In genomic region chr15:86366726-86367125, GRCm38 (mm10) we compare ENCODE assay signal across 20 mouse cellular contexts.
DNase-seq lines count a peak whose midpoint lies in the region; ATAC-seq and TF ChIP-seq lines count a peak whose summit lies in the region.
"Had no signal": no experiment of that assay in that cellular context is flagged by ENCODE, and none has a peak within 500 bp of the region (broad histone marks: within the 10 kb centered on the region; RNA-seq: fewer than 3 reads in every experiment).

No protein-coding gene starts in this region.

- no peak for TF ChIP-seq EP300 in stomach, postnatal 0 days (optimal IDR thresholded peaks at IDR 0.05)

- no peaks in the 10 kb centered on the region for H3K27me3 ChIP-seq in stomach, embryonic 16.5 days (ENCODE audit: control insufficient read depth, insufficient read depth, low read length)
- no peaks in the 10 kb centered on the region for H3K27me3 ChIP-seq in stomach, postnatal 0 days (ENCODE audit: control insufficient read depth, insufficient read depth, low read length)
- H3K27me3 ChIP-seq in midbrain, embryonic 13.5 days: no peaks in the 10 kb centered on the region
- no peaks in the 10 kb centered on the region for H3K27me3 ChIP-seq in forebrain, embryonic 13.5 days
- H3K27me3 ChIP-seq: limb, embryonic 15.5 days; lung, embryonic 15.5 days; midbrain, embryonic 12.5 days; stomach, embryonic 15.5 days had no signal

- peak; percentile 61 for DNase-seq in left cerebral cortex, postnatal 4 days
- no peak for DNase-seq in left cerebral cortex, adult 9 months (ENCODE audit: low spot score in 2 of 2)
- DNase-seq in stomach, postnatal 0 days (ENCODE audit: low spot score): no peak
- no peak for DNase-seq in heart, postnatal 14 days
- DNase-seq: cerebellum, adult 2 months; gastrocnemius, postnatal 10 days; kidney, adult 9 months; kidney, postnatal 14 days; layer of hippocampus, postnatal 36 days had no signal

- WGBS in stomach, embryonic 16.5 days: 79% methylated on average over 4 of the region's 4 CpGs
- WGBS in stomach, postnatal 0 days: 70% methylated on average over 4 of the region's 4 CpGs
- WGBS in midbrain, embryonic 13.5 days: 78% methylated on average over 4 of the region's 4 CpGs
- WGBS in forebrain, embryonic 13.5 days: 83% methylated on average over 4 of the region's 4 CpGs

- intact Hi-C loops in left cerebral cortex, postnatal 4 days (cut with DNase I): no loop called here
- intact Hi-C loops in heart, postnatal 14 days (cut with DNase I): no loop called here

- H3K9ac ChIP-seq in stomach, embryonic 16.5 days (ENCODE audit: low read length): peak overlapping the region; percentile 21; the same call in 1 of the 2 replicates
- H3K9ac ChIP-seq in stomach, postnatal 0 days (ENCODE audit: low read length): no peak overlapping the region
- H3K9ac ChIP-seq in midbrain, embryonic 13.5 days (replicated peaks): peak overlapping the region; percentile 36; the same call in 1 of the 2 replicates
- H3K9ac ChIP-seq in forebrain, embryonic 13.5 days: no peak overlapping the region
- H3K9ac ChIP-seq: limb, embryonic 15.5 days; liver, embryonic 14.5 days; lung, embryonic 15.5 days; midbrain, embryonic 12.5 days; stomach, embryonic 15.5 days had no signal

- H3K27ac ChIP-seq in stomach, embryonic 16.5 days (ENCODE audit: low read length): no peak overlapping the region
- no peak overlapping the region for H3K27ac ChIP-seq in stomach, postnatal 0 days (replicated peaks)
- H3K27ac ChIP-seq in midbrain, embryonic 13.5 days: peak overlapping the region; percentile 70
- H3K27ac ChIP-seq in forebrain, embryonic 13.5 days: no peak overlapping the region
- H3K27ac ChIP-seq: heart, embryonic 10.5 days; liver, embryonic 14.5 days; lung, embryonic 15.5 days; midbrain, embryonic 12.5 days; stomach, embryonic 15.5 days had no signal

- 0 out of 2 replicates have a peak, but pooled peaks have one; percentile 25 for ATAC-seq in stomach, embryonic 16.5 days (ENCODE audit: insufficient read depth, low FRiP score)
- no peak for ATAC-seq in stomach, postnatal 0 days (ENCODE audit: low FRiP score, low TSS enrichment)
- ATAC-seq in midbrain, embryonic 13.5 days: no peak
- ATAC-seq in forebrain, embryonic 13.5 days: no peak
- ATAC-seq: forebrain, embryonic 14.5 days; intestine, embryonic 16.5 days had no signal

- no peak for TF ChIP-seq CTCF in stomach, postnatal 0 days (IDR thresholded peaks at IDR 0.05; ENCODE audit: low read depth)

- H3K9me3 ChIP-seq in stomach, embryonic 16.5 days (replicated peaks; ENCODE audit: control insufficient read depth, low read length): no peaks in the 10 kb centered on the region
- no peaks in the 10 kb centered on the region for H3K9me3 ChIP-seq in stomach, postnatal 0 days (ENCODE audit: control insufficient read depth, low read length)
- no peaks in the 10 kb centered on the region for H3K9me3 ChIP-seq in midbrain, embryonic 13.5 days
- H3K9me3 ChIP-seq in forebrain, embryonic 13.5 days (replicated peaks): no peaks in the 10 kb centered on the region
- H3K9me3 ChIP-seq: heart, embryonic 10.5 days; limb, embryonic 15.5 days; lung, embryonic 15.5 days; midbrain, embryonic 12.5 days; stomach, embryonic 15.5 days had no signal

- no peak overlapping the region for H3K4me3 ChIP-seq in stomach, embryonic 16.5 days (replicated peaks; ENCODE audit: low read length)
- H3K4me3 ChIP-seq in stomach, postnatal 0 days (ENCODE audit: low read depth, low read length): no peak overlapping the region
- no peak overlapping the region for H3K4me3 ChIP-seq in midbrain, embryonic 13.5 days (replicated peaks)
- H3K4me3 ChIP-seq in forebrain, embryonic 13.5 days: no peak overlapping the region
- H3K4me3 ChIP-seq: heart, embryonic 10.5 days; limb, embryonic 15.5 days; lung, embryonic 15.5 days; midbrain, embryonic 12.5 days; stomach, embryonic 15.5 days had no signal

- no peak overlapping the region for H3K4me2 ChIP-seq in stomach, embryonic 16.5 days (ENCODE audit: low read depth, low read length)
- no peak overlapping the region for H3K4me2 ChIP-seq in stomach, postnatal 0 days (replicated peaks; ENCODE audit: low read depth)
- no peak overlapping the region for H3K4me2 ChIP-seq in midbrain, embryonic 13.5 days (replicated peaks)
- no peak overlapping the region for H3K4me2 ChIP-seq in forebrain, embryonic 13.5 days
- H3K4me2 ChIP-seq: limb, embryonic 15.5 days; lung, embryonic 15.5 days; midbrain, embryonic 12.5 days; stomach, embryonic 15.5 days had no signal

- H3K36me3 ChIP-seq in stomach, embryonic 16.5 days (ENCODE audit: control insufficient read depth, insufficient read depth, low read length): no peaks in the 10 kb centered on the region
- H3K36me3 ChIP-seq in stomach, postnatal 0 days (ENCODE audit: control insufficient read depth, insufficient read depth, low read length): no peaks in the 10 kb centered on the region
- no peaks in the 10 kb centered on the region for H3K36me3 ChIP-seq in midbrain, embryonic 13.5 days
- H3K36me3 ChIP-seq in forebrain, embryonic 13.5 days (ENCODE audit: poor library complexity, severe bottlenecking): no peaks in the 10 kb centered on the region
- H3K36me3 ChIP-seq: heart, embryonic 10.5 days; limb, embryonic 15.5 days; lung, embryonic 15.5 days; midbrain, embryonic 12.5 days; stomach, embryonic 15.5 days had no signal

- no peaks in the 10 kb centered on the region for H3K4me1 ChIP-seq in stomach, embryonic 16.5 days (ENCODE audit: control insufficient read depth, insufficient read depth, low read length)
- H3K4me1 ChIP-seq in stomach, postnatal 0 days (replicated peaks; ENCODE audit: control insufficient read depth, insufficient read depth): no peaks in the 10 kb centered on the region
- peaks cover 54% of the 10 kb centered on the region for H3K4me1 ChIP-seq in midbrain, embryonic 13.5 days (replicated peaks)
- H3K4me1 ChIP-seq in forebrain, embryonic 13.5 days: peaks cover 56% of the 10 kb centered on the region
- H3K4me1 ChIP-seq: stomach, embryonic 15.5 days had no signal

Comparison
In these comparisons a context has a peak if more than half of its experiments do, and no peak if none do; other contexts are left out.
1. H3K9ac ChIP-seq: peak in stomach, embryonic 16.5 days (single experiment) and midbrain, embryonic 13.5 days (single experiment); none in stomach, postnatal 0 days (single experiment) and forebrain, embryonic 13.5 days (single experiment).